Mouse (Mus musculus): ENCODE measurements around the gene Mtmr14.

DNA sequence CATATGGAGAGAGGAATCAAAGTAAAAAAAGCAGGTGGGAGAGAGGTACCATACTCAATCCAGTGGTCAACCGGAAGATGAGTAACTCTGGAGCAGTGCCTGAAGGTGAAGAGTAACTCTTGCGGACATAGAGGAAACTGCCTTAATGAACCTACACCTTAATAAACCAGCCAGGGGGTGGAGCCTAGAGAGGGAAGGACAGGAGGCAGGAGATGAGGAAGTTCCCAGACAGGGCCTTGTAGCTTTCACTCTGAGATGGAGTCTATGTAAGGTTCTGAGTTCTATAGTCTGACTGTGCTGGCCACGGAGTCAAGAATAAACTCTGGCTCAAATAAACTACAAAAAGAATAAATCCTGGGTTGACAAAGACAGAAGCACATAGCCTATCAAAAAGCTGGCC lies 47.3 kb downstream of the Mtmr14 start:
- no peak for TF ChIP-seq CTCF (IDR thresholded peaks at IDR 0.05; ENCODE audit: borderline replicate concordance, control insufficient read depth, extremely low read depth, insufficient read depth, low read length, poor library complexity)
- no peak for TF ChIP-seq POLR2A (IDR thresholded peaks at IDR 0.05; ENCODE audit: control insufficient read depth, extremely low read depth, insufficient read depth, low read length, poor library complexity)

Data from thymus, adult 2 months (tissue).